Mouse (Mus musculus) hindbrain, postnatal 0 days (tissue): Measurements from ENCODE around the gene Tmem170. TPM values are rescaled to one million over a fixed set of nuclear protein-coding genes. Genes with fewer than 3 reads are reported as not detected.

Experiments used
- ATAC-seq: fragments of 200-750 bp; cut with Nextera tagmentation; 2 replicates; pipeline ENCODE4 v1.8.0; 2017; ENCODE audit warnings: mild to moderate bottlenecking, moderate TSS enrichment, moderate library complexity
- DNase-seq: peaks from one replicate; pipeline ENCODE4 v3.0.0-alpha.2; 2015; ENCODE audit warnings: low spot score
- H3K27ac ChIP-seq: fragments of 300-500 bp; sonication (generic); 2 replicates; pipeline ENCODE4 v1.5.1; 2014; ENCODE audit warnings: mild to moderate bottlenecking
- H3K27me3 ChIP-seq: fragments of 300-500 bp; sonication (generic); 2 replicates; pipeline ENCODE4 v1.6.1; 2014; ENCODE audit warnings: low read length, mixed read lengths; ENCODE audit not compliant: insufficient read depth
- H3K36me3 ChIP-seq: fragments of 300-500 bp; sonication (generic); 2 replicates; pipeline ENCODE4 v1.6.1; 2014; ENCODE audit warnings: low read length, mixed read lengths; ENCODE audit not compliant: insufficient read depth
- H3K4me1 ChIP-seq: fragments of 300-500 bp; sonication (generic); 2 replicates; pipeline ENCODE4 v1.6.1; 2014; ENCODE audit warnings: antibody characterized with exemption, low read length, mixed read lengths; ENCODE audit not compliant: insufficient read depth
- H3K4me2 ChIP-seq: fragments of 300-500 bp; sonication (generic); 2 replicates; pipeline ENCODE4 v1.6.1; 2014; ENCODE audit warnings: low read depth, mild to moderate bottlenecking, low read length, moderate library complexity, mixed read lengths
- H3K4me3 ChIP-seq: fragments of 300-500 bp; sonication (generic); 2 replicates; pipeline ENCODE4 v1.5.1; 2014; ENCODE audit warnings: low read length
- H3K9ac ChIP-seq: fragments of 300-500 bp; sonication (generic); replicated peaks from 2 replicates; pipeline ENCODE4 v1.6.1; 2014; ENCODE audit warnings: mild to moderate bottlenecking, low read length, moderate library complexity, mixed read lengths
- H3K9me3 ChIP-seq: fragments of 300-500 bp; sonication (generic); 2 replicates; pipeline ENCODE4 v1.6.1; 2016; ENCODE audit warnings: low read length, mixed read lengths
- CTCF ChIP-seq: IDR thresholded peaks from 2 replicates; pipeline ENCODE4 v1.5.1; 2016; ENCODE audit warnings: antibody characterized with exemption, control low read depth, low read depth
- WGBS: fragments of 180-500 bp; shearing (Covaris S2); extraction: QIAGEN DNeasy Blood & Tissue Kit; methylation state at CpG from one replicate; pipeline ENCODE4 v1.1.7; 2014; 5-methylcytosine and 5-hydroxymethylcytosine counted together
- polyA plus RNA-seq: library from polyadenylated mRNA; unstranded; fragments of >200 nt; fragmentation: Nextera tagmentation; extraction: Ambion mirVana; gene quantifications from 2 replicates; pipeline ENCODE4 v1.2.1, GENCODE M21; 2015
- total RNA-seq: library from RNA; depleted of rRNA; stranded (reverse); fragments of >200 nt; gene quantifications from 2 replicates; pipeline ENCODE4 v1.2.3, GENCODE M21; 2014; rRNA removed

Gene Tmem170
- total RNA-seq (3.2 and 3.5 TPM in 2 replicates), polyA plus RNA-seq (2.3 and 3.0 TPM in 2 replicates)

DNA sequence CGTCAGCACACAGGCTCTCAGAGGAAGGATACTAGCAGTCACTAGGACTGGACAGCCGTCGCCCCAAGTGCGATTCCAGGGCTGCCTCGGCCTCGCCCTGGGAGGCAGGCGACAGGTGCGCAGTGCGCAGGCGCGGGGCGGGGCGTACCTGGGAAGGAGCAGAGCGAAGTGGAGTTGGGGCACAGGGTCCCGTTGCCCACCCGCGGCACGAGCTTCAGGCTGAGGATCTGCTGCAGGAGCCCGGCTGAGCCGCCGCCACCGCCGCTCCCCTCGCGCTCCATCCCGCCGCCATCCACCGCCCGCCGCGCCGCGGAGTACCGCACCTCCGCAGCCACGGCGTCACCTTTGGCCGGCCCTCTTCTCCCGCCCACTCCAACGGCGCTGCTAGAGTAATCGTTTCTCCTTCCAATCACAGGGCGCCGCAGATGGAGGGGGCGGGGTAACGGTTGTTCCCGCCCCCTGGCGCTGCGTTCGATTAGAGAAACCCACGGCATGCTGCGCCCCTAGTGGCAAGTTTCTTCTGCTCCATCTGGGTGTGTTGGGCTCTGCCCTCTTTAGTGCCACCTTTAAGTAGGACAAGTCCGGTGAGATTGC, at the start of gene Tmem170:
Tmem170 (minus strand) TSS at position 396 of the 594 bp plus-strand sequence.
- Histone ChIP-seq H3K4me2 (peak within 1 kb of the TSS; percentile 70), H3K27me3 (no peaks in the 10 kb centered on the region), H3K27ac (peak within 1 kb of the TSS; percentile 69), H3K4me3 (peak within 1 kb of the TSS; percentile 59), H3K9ac (peak within 1 kb of the TSS; percentile 51), H3K9me3 (no peaks in the 10 kb centered on the region), H3K4me1 (no peaks in the 10 kb centered on the region), H3K36me3 (no peaks in the 10 kb centered on the region)
- ATAC-seq (peak; percentile 99), DNase-seq (peak; percentile 99)
- TF ChIP-seq CTCF: peak; percentile 98
- under 1% methylated on average over 40 of the region's 53 CpGs for WGBS

DNA sequence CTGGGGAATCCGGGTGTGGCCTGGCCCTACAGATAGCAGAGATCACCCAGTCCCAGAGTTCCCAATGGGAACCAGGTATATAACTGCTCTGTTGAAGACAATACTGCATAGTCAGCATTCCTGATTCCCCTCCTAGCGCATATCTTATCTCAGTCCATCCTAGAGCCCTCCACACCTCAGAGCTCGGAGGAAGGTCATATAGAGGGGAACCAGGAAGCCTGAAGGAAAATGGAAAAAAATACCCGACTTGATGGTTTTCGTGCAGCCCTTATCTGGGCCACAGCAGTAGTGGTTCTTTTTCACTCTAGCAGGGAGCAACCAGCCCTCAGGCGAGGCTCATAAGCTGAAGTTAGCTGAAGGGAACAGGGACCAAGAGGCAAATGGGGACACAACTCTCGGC, 48.4 kb upstream of the Tmem170 start:
- no peaks in the 10 kb centered on the region for H3K36me3 ChIP-seq
- DNase-seq: no peak
- no peak overlapping the region for H3K27ac ChIP-seq
- WGBS: 87% methylated on average over 7 of the region's 7 CpGs
- ATAC-seq: no peak
- no peak for TF ChIP-seq CTCF
- H3K27me3 ChIP-seq: no peaks in the 10 kb centered on the region
- no peaks in the 10 kb centered on the region for H3K4me1 ChIP-seq
- no peak overlapping the region for H3K9ac ChIP-seq
- H3K4me3 ChIP-seq: no peak overlapping the region
- no peaks in the 10 kb centered on the region for H3K9me3 ChIP-seq
- no peak overlapping the region for H3K4me2 ChIP-seq

DNA sequence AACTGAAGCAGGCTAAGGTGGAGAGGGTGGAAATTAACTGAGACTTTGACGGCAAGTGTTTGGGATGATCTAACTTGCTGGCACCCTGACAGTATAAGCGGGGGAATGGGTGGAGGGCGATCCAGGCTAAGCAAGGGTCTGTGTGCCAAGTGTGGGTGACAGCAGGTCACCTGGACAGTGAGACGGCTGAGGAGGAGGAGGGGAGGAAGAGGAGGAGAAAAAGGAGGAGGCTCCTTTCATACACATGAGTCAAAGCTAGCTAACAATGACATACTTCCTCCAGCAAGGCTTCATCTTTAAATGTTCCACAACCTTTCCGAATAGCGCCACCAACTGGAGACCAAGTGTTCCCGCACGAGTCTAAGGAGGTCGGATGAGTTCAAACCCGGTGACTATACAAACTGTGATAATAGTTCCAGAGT, 46.8 kb upstream of the Tmem170 start:
- Histone ChIP-seq H3K27ac (no peak overlapping the region), H3K9me3 (no peaks in the 10 kb centered on the region), H3K9ac (no peak overlapping the region), H3K4me3 (no peak overlapping the region), H3K27me3 (no peaks in the 10 kb centered on the region), H3K4me2 (peak overlapping the region; percentile 29), H3K36me3 (peaks cover 2% of the 10 kb centered on the region; the same call in 1 of the 2 replicates), H3K4me1 (no peaks in the 10 kb centered on the region)
- WGBS: 27% methylated on average over 10 of the region's 10 CpGs
- peak; percentile 70 for TF ChIP-seq CTCF
- ATAC-seq: peak; percentile 73
- DNase-seq: peak; percentile 77

DNA sequence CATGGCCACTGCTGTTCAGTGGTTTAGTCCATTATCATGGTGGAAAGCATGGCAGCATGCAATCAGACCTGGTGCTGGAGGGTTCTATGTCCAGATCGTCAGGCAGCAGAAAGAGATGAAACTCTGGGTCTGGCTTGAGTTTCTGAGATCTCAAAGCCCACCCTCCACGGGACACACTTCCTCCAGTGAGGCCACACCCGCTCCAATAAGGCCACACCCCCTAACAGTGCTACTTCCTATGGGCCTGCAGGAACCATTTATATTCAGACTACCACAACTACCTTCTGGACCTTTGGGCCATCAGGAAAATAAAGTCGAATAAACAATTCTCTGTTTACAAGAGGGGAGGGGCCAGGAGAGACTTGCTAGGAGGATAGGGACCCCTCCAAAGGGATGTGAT, 44.4 kb upstream of the Tmem170 start:
- Histone ChIP-seq H3K4me1 (no peaks in the 10 kb centered on the region), H3K9ac (no peak overlapping the region), H3K36me3 (peaks cover 13% of the 10 kb centered on the region; the same call in 1 of the 2 replicates), H3K4me3 (no peak overlapping the region), H3K27ac (no peak overlapping the region), H3K4me2 (no peak overlapping the region), H3K27me3 (no peaks in the 10 kb centered on the region), H3K9me3 (no peaks in the 10 kb centered on the region)
- TF ChIP-seq CTCF: no peak
- no peak for ATAC-seq
- DNase-seq: no peak
- WGBS: 92% methylated on average over 4 of the region's 4 CpGs

DNA sequence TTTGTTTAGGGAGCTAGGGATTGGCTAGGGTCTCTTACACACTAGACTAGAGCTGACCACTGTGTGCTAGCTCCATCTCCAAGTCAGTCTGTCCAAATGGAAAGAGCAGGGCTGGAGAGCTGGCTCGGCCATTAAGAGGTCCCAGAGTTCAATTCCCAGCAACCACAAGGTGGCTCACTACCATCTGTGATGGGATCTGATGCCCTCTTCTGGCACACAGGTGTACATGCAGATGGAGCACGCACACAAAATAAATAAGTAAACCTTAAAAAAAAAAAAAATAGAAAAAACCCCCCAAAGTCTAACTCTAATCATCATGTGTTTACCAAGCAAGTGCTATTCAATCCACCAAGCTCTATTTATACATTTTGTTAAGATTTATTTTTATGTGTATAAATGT, 43.1 kb upstream of the Tmem170 start:
- Histone ChIP-seq H3K27me3 (no peaks in the 10 kb centered on the region), H3K4me1 (no peaks in the 10 kb centered on the region), H3K4me3 (no peak overlapping the region), H3K9ac (no peak overlapping the region), H3K9me3 (no peaks in the 10 kb centered on the region), H3K27ac (no peak overlapping the region), H3K36me3 (peaks cover 13% of the 10 kb centered on the region; the same call in 1 of the 2 replicates), H3K4me2 (no peak overlapping the region)
- peak; percentile 30 for TF ChIP-seq CTCF
- 98% methylated on average over 2 of the region's 2 CpGs for WGBS
- ATAC-seq: no peak
- no peak for DNase-seq

DNA sequence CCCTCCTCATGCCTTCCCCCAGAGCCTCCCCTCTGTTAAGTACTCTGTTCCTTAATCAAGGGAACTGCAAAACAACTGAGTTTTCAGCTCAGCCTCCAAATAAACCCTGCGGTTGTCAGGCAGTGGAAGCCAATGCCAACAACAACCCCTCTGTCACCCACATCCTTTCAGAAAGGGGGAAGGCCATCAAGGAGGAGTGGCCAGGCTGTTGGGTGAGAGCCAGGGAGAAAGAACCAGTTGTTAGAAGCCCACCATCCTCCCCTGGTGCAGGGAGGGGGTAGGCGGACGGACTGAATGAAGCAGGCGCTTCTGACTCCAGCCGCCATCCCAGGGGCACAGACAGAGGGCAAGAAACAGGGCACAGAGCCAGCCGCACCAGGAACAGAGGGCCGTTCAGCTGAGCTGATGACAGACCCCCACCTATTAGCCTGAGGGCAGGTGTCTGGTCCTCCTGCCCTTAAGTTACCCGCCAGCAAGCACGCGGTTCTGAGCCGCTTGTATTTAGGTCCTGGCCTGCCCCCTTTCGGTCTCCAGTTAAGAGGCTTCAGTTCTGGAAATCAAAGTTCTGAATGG, 36.4 kb upstream of the Tmem170 start:
- Histone ChIP-seq H3K4me2 (0 out of 2 replicates have a peak overlapping the region, but pooled peaks have one; percentile 24), H3K4me3 (no peak overlapping the region), H3K27ac (peak overlapping the region; percentile 23; the same call in 1 of the 2 replicates), H3K4me1 (peaks cover 6% of the 10 kb centered on the region; the same call in 1 of the 2 replicates), H3K27me3 (no peaks in the 10 kb centered on the region), H3K36me3 (peaks cover 6% of the 10 kb centered on the region; the same call in 1 of the 2 replicates), H3K9me3 (no peaks in the 10 kb centered on the region), H3K9ac (no peak overlapping the region)
- DNase-seq: peak; percentile 82
- TF ChIP-seq CTCF: peak; percentile 59
- ATAC-seq: peak; percentile 89
- WGBS: 21% methylated on average over 12 of the region's 12 CpGs

DNA sequence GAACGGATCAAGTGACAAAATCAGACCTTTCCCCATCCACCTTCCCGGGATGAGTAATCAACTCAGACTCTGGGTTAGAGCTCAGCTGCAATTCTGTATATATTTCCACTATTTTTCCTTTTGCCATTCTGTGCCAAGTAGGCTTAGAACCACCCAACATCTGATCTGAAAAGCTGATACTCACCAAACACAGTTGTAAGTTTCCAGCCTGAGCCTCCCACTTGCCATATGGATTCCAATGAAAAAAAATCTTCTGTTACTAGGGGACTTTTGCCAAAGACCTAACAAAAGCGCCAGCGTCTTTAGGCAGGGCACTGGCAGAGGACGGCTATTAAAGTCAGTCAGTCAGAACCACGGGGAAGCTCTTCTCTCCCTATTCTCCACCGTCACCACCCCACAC, 35.0 kb upstream of the Tmem170 start:
- H3K9ac ChIP-seq: no peak overlapping the region
- peaks cover 2% of the 10 kb centered on the region; the same call in 1 of the 2 replicates for H3K36me3 ChIP-seq
- DNase-seq (peak; percentile 27), ATAC-seq (no peak)
- H3K4me3 ChIP-seq: no peak overlapping the region
- no peak overlapping the region for H3K27ac ChIP-seq
- no peak for TF ChIP-seq CTCF
- WGBS: 27% methylated on average over 7 of the region's 7 CpGs
- H3K4me2 ChIP-seq: no peak overlapping the region
- peaks cover 6% of the 10 kb centered on the region; the same call in 1 of the 2 replicates for H3K4me1 ChIP-seq
- no peaks in the 10 kb centered on the region for H3K27me3 ChIP-seq
- H3K9me3 ChIP-seq: no peaks in the 10 kb centered on the region
